Mouse (Mus musculus) brain, embryonic 14.5 days (tissue): ENCODE results near the gene Pld4. TPM values are rescaled to one million over a fixed set of nuclear protein-coding genes. Genes with fewer than 3 reads are reported as not detected.
A peak's percentile ranks its signal among the peaks of the same experiment; 100 is the strongest.

ENCODE experiments used
- DNase-seq: peaks from one replicate; pipeline ENCODE4 v3.0.0-alpha.2; 2011; ENCODE audit warnings: low read depth
- CTCF ChIP-seq: fragments of 200-500 bp; IDR thresholded peaks from 2 replicates; pipeline ENCODE4 v1.5.1; 2012; ENCODE audit warnings: inconsistent platforms, mild to moderate bottlenecking, moderate library complexity, borderline replicate concordance; ENCODE audit not compliant: insufficient read depth, insufficient read length; ENCODE audit errors: extremely low read depth
- POLR2A ChIP-seq: fragments of 200-500 bp; IDR thresholded peaks from 2 replicates; pipeline ENCODE4 v1.6.1; 2012; ENCODE audit warnings: mild to moderate bottlenecking, inconsistent platforms, borderline replicate concordance; ENCODE audit not compliant: poor library complexity, insufficient read depth, insufficient read length, severe bottlenecking; ENCODE audit errors: extremely low read depth
- polyA plus RNA-seq: library from polyadenylated mRNA; depleted of rRNA; stranded (reverse); fragments of >200 nt; gene quantifications from 2 replicates; pipeline ENCODE4 v1.2.3, GENCODE M21; 2012

The Pld4 gene
- polyA plus RNA-seq, 1 experiment: 6.5 TPM

DNA sequence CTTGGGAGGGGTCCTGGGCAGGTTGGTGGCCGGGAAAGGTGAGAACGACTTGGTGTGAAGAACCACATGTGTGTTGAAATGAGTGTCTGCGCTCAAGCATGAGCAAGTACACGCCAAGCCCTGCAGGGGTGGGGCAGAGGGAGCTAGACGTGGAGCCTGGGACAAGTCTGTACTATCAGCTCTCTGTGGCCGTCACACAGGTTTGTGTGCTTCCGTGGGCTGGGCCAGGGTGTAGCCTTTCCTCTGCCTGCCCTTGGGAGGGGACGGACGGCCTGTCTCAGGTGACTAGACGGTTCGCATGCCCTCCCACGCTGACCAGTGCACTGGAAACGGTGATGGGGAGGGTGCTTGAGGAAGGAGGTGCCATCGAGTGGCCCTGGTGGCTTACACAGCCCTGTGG is 29.6 kb upstream of the Pld4 start:
- no peak for DNase-seq
- TF ChIP-seq POLR2A: no peak
- no peak for TF ChIP-seq CTCF

DNA sequence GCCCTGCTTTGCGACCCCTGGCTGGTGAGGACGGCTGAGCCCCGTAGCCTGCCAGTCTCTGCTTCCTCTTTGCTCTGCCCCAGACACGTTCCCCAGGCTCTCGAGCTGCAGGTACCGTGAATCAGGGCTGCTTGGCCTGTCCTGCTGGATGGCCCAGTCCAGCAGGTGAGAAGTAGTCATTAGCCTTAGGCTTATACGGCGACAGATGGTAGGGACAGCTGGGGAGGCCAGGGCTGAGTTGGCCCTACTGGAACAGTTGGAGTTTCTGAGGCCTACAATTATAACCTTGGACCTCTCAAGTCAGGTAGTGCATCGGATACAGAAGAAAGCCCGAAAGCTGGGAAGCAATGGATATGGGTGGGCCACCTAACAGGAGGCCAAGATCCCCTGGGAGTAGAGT is 27.9 kb upstream of the Pld4 start:
- no peak for DNase-seq
- TF ChIP-seq CTCF (no peak), POLR2A (no peak)

DNA sequence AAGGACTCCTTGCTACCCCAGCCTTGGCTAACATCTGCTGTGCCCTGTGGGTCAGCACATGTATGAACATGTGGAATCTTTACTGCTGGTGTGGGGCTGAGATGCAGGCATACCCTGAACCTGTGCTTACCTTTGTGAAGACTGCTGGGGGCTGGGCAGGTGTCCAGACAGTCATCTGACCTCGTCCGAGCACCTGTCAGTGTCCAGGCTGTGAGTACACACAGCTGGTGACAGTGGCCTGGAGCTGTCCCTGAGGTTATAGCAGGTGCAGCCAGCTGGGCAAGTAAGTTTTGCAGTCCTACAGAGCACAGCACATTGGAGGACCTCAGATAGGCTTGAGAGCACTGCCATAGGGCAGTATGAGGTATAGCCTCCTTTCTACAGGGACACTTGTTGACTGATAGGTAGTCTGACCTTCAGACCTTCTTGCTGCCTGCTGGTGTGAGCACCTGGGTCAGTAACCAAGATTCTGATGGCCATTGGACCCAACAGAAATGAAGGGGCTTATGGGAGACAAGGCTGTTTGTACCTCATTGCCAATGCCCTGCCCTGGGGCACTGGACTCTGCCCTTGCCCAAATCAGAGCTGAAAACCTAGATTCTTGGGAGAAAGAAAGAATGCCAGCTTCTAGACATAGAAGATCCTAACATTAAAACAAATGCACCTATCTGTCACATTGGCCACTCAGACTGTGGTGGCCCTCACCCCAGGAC is 26.2 kb upstream of the Pld4 start:
- TF ChIP-seq POLR2A: no peak
- TF ChIP-seq CTCF: no peak
- no peak for DNase-seq

DNA sequence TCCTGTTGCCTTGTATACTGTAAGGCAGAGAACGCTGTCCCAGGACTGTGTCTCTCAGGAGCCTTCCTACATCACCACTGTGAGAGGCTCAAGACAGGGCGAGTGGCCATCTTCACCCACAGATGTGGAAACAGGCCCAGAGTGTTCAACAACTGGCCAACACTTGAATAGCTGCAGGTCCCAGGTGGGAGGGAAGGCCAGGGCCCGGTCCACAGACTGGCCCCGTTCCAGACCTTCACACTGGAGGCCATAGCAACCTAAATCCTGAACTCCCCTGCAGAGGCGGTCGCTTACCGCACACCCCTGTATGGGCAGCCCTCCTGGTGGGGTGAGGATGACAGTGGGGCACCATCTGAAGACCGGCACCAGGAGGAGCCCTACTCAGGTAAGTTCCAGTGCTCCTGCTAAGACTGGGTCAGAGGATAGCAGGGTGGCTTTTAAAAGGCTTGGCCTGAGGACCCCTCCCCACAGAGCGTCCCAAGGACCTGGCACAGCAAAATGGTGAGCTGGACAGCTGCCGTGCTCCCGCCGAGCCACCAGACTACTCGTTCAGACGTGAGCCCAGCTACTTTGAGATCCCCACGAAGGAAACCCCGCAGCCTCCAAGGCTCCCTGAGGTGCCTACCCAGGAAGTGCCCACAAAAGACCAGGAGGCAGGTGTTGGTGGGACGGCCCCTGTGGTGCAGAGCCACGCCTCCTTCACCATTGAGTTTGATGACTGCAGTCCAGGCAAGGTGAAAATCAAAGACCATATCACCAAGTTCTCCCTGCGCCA is 25.4 kb upstream of the Pld4 start:
- TF ChIP-seq CTCF: no peak
- no peak for TF ChIP-seq POLR2A
- no peak for DNase-seq

DNA sequence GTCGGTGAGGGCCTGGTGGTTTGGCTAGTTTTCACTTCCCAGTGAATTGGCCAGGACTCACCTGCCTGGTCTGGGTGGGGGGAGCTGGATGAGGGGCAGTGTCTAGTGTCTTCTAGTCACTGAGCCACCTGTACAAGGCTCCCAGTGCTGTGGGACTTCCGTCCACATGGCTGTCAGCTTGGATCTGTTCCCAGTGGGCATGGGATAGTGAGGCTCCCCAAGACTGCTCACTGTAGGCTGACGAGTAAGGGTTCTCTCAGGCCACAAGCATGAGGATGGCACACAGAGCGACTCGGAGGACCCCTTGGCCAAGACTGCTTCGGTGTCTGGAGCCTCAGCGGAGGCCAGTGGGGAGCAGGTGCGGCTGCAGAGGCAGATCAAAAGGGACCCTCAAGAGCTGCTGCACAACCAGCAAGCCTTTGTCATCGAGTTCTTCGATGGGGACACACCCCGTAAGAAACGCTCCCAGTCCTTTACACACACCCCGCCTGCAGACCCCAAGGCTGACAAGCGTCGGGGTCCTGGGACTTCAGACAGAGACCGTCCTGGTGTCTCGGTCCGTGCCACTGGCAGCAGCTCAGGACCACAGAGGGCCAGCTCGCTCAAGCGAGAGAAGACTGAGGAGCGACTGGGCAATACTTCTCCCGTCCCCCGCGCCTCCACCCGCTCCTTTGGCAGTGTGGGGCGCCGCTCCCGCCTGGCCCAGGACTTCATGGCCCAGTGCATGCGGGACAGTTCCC is 24.4 kb upstream of the Pld4 start:
- TF ChIP-seq POLR2A: no peak
- TF ChIP-seq CTCF: no peak
- DNase-seq: no peak

DNA sequence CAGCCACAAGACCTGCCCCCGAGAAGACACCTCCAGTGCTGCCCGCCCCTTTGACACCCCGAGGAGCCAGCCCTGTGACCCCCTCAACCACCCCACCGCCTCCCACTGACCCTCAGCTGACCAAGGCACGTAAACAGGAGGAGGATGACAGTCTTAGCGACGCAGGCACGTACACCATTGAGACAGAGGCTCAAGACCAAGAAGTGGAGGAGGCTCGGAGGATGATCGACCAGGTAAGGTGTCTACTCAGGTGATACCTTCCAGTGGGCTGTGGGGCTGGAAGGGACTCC is 23.9 kb upstream of the Pld4 start:
- no peak for TF ChIP-seq CTCF
- no peak for TF ChIP-seq POLR2A
- no peak for DNase-seq

DNA sequence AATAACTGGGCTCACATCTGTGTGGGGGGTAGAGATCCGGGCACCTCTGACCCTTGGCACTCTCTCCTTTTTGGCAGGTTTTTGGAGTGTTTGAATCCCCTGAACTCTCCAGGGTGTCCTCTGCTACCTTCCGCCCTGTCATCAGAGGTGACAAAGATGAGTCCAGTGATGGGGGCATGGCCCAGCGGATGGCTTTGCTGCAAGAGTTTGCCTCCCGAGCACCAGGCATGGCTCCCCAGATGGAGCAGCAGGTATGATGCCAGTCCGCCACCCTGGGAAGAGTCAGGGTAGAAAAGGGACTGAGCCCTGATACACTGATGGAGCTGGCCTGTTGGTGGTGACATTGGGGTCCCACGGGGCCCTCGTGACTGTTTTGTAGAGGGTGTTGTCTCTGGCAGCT is 23.4 kb upstream of the Pld4 start:
- TF ChIP-seq POLR2A: no peak
- TF ChIP-seq CTCF: no peak
- no peak for DNase-seq

DNA sequence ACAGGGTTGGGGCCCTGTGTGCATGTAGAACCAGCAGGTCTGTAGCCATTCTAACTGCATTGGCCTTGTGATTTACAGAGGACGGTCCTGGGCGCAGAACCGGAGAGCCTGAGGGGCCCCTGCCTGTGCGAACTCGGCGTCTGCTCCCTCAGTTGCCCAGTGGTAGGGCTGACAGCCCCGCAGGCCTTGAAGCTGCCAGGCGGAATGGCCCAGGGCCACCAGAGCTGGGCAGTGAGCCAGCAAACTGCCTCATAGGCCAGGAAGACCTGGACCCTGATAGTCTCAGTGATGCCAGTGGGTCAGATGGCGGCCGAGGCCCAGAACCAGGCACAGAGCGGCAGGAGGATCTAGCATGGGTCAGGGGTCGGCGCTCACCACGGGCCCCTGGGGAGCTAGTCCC is 22.7 kb upstream of the Pld4 start:
- TF ChIP-seq POLR2A (no peak), CTCF (no peak)
- peak; percentile 36 for DNase-seq

DNA sequence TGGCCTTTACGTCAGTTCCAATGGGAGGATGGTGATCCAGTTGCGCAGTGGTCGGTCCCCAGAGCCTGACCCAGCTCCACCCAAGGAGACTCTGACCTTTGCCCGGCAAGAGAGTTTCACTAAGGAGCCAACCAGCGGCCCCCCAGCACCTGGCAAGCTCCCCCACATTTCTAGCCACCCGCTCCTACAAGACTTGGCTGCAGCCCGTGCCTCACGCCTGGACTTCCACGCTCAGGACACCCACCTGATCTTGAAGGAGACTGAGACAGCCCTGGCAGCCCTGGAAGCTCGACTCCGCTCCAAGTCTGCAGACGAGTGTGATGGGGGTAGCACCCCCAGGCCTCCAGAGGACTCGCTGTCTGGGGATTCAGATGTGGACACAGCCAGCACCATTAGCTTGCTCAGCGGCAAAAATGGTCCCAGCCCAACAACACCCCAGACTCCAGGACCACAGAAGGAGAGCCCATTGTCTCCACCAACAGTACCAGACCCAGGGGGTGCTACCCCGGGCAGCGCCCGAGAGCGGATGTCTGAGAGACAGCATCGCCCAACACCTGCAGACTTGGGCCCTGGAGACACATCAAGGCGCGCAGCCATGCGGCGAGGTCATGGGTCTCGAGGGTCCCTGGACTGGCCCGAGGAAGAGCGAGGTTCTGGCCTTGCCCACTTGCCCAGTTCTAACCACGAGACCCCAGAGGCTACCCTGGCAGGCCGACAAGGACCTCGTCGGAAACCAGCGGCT is 22.0 kb upstream of the Pld4 start:
- TF ChIP-seq POLR2A (no peak), CTCF (no peak)
- DNase-seq: no peak

DNA sequence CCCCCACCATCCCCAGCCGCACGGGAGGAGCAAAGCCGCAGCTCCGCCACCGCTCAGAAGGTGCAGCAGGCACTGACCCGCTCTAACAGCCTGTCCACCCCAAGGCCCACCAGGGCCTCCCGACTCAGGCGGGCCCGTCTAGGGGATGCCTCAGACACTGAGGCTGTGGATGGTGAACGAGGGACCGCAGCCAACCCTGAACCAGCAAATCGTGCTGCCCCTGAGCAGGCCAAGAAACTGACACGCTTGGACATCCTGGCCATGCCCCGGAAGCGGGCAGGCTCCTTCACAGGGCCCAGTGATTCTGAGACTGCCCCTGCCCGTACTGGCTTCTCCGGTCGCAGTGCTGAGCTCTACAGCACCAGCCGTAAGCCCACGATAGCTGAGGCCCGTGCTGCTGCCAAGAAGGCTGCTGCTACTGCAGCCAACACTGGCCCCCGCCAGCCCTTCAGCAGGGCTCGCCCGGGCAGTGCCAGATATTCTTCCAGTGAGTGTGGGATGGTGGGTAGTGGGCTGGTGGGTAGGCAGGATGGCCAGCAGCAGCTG is 21.4 kb upstream of the Pld4 start:
- DNase-seq: no peak
- no peak for TF ChIP-seq CTCF
- no peak for TF ChIP-seq POLR2A

DNA sequence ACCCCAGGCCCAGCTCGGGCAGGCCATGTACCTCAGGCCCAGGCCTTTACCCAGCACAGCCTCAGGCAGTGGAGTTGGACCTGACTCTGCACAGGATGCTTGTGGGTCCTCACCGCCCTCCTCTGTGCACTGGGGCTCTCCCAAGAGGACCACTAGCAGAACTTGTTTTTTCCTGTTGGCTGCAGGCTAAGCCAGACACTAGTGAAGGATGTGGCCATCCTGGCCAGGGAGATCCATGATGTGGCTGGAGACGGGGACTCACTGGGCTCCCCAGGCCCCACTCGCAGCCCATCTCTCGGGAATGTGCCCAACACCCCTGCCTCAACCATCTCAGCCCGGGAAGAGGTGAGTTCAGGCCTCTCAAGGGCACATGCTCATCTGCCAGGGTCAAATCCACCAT is 17.7 kb upstream of the Pld4 start:
- no peak for DNase-seq
- TF ChIP-seq POLR2A: no peak
- no peak for TF ChIP-seq CTCF
